Mouse (Mus musculus): ENCODE measurements at regions not wholly inside any gene's neighbourhood (a gene's known extent, or its start where the extent isn't known, plus 50 kb on each side); places are given as distances from the start of the nearest gene placed in this dataset.

DNA sequence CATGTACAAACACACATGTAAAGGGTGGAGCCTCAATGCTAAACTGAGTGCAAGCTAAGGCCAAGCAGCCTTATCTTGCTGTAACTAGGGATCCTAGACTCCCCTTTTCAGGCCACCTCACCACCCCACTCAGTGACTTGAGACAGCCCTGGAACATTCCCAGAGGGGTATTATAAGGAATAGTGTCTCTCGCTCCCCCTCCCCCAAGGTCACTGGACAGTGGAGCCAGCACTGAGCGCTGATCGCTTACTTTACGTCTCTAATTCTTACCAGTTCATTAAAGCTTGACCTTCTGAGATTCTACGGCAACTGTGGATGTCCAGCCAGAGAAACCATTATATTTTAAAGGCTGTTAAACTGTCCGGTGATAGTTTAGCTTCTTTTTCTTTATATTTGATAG lies 243.5 kb downstream of the Gm4791 start:
- Histone ChIP-seq H3K4me1 (peaks cover 6% of the 10 kb centered on the region; the same call in 1 of the 2 replicates), H3K27ac (no peak overlapping the region), H3K27me3 (ENCODE audit: low read depth, poor library complexity, severe bottlenecking) (no peaks in the 10 kb centered on the region), H3K9me3 (replicated peaks) (no peaks in the 10 kb centered on the region), H3K4me3 (no peak overlapping the region), H3K36me3 (no peaks in the 10 kb centered on the region)
- 74% methylated on average over 6 of the region's 6 CpGs for WGBS
- no peak for DNase-seq (ENCODE audit: low spot score)

DNA sequence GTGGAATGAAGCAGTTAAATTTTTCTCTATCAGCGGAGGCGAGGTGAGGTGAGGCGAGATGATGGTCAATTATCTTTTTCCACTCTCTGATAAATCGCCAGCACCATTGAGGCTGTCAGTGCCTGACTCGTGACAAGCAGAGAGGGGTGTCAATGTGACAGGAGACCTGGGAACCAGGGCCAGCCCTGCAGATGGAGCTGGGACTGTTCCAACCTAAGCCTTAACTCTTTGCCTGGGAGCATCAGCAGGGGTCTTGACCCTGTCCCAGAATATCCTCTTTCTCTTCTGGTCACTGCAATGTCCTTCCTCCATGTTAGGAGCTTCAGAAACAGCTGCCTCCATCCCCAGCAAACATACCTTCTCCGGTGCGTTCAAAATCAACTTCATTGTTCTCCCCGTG lies 244.0 kb downstream of the Gm4791 start:
- 83% methylated on average over 8 of the region's 8 CpGs for WGBS
- Histone ChIP-seq H3K9me3 (replicated peaks) (no peaks in the 10 kb centered on the region), H3K36me3 (no peaks in the 10 kb centered on the region), H3K27ac (no peak overlapping the region), H3K4me1 (peaks cover 6% of the 10 kb centered on the region; the same call in 1 of the 2 replicates), H3K27me3 (ENCODE audit: low read depth, poor library complexity, severe bottlenecking) (no peaks in the 10 kb centered on the region), H3K4me3 (no peak overlapping the region)
- no peak for DNase-seq (ENCODE audit: low spot score)

DNA sequence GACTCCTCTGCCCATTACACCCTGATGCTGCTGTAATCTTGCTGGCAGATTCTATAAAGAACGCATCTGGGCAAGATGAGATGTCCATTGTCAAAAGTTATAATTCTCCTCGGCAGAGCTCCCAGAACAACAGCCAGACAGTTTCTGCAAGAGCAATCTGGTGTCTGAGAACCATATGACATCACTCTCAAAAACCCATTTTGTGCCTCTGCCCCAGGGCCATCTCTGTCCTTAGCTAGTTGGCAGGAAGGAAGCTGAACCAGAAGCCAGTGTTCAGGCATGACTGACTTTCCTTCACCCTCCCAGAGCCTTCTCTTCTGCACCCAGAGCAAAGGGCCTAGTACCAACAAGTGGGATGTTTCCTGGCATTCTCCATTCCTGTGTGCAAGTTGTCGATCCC lies 250.5 kb downstream of the Gm4791 start:
- 82% methylated on average over 3 of the region's 3 CpGs for WGBS

DNA sequence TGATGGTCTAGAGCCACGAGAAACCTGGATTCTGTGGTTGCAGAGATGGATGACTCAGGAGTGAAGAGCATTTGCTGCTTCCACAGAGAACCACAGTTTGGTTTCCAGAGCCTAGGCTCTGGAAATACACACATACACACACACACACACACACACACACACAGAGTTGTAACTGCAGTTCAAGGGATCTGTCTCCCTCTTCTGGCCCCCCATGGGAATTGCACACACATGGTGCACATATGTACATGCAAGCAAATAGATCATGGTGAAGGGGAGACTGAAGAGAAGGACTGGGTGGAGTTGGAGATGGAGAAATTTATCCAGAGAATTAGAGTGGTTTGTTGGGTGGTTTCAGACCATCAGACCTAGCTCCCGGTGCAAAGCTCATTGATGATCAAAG lies 252.6 kb downstream of the Gm4791 start:
- H3K36me3 ChIP-seq: no peaks in the 10 kb centered on the region
- H3K9me3 ChIP-seq (replicated peaks): no peaks in the 10 kb centered on the region
- H3K4me1 ChIP-seq: peaks cover 31% of the 10 kb centered on the region
- WGBS: 98% methylated on average over 2 of the region's 2 CpGs
- no peaks in the 10 kb centered on the region for H3K27me3 ChIP-seq (ENCODE audit: low read depth, poor library complexity, severe bottlenecking)
- DNase-seq (ENCODE audit: low spot score): no peak
- no peak overlapping the region for H3K27ac ChIP-seq
- H3K4me3 ChIP-seq: no peak overlapping the region

More for the DNA sequence above, 250.5 kb downstream of the Gm4791 start:
- no peaks in the 10 kb centered on the region for H3K36me3 ChIP-seq
- no peaks in the 10 kb centered on the region for H3K9me3 ChIP-seq (replicated peaks)
- no peak overlapping the region for H3K4me3 ChIP-seq
- H3K27ac ChIP-seq: peak overlapping the region; percentile 39; the same call in 1 of the 2 replicates
- no peak for DNase-seq (ENCODE audit: low spot score)
- H3K4me1 ChIP-seq: peaks cover 25% of the 10 kb centered on the region
- no peaks in the 10 kb centered on the region for H3K27me3 ChIP-seq (ENCODE audit: low read depth, poor library complexity, severe bottlenecking)

DNA sequence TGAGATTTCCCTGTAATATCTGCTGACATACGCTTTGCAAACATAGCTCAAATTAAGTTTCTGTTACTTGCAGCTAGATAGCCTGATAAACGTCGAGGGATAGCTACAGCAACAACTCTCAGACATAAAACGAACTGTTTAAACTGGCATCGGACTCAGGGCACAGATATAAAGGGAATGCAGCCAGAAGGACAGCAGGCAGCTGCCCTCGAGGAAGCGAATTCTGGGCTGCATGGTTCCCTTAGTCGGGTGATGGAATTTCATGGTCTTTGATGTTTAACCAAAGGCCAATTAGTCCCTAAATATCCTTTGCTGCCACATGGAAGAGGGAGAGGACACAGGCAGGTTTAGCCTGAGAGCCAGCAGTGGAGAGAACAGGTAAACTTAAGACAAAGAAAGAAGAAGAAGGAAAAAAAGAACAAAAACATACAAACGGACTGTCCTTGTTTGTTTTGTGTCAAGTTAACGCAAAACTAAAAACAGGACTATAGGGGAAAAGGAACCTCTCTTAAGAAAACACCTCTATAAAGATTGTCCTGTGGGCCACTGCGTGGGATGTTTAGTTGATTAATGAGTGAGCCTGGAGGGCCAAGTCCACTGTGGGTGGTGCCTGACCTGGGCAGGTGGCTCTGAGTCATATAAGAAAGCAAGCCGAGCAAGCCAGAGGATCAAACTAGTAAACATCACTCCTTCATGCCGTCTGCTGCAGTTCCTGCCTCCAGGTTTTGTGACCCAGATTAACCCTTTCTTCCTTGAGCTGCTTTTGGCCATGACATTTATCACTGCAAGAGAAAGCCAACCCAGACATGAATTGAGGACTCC lies 255.5 kb downstream of the Gm4791 start:
- DNase-seq (ENCODE audit: low spot score): no peak
- no peaks in the 10 kb centered on the region for H3K36me3 ChIP-seq
- WGBS: 46% methylated on average over 13 of the region's 13 CpGs
- H3K27ac ChIP-seq: no peak overlapping the region
- peaks cover 33% of the 10 kb centered on the region for H3K4me1 ChIP-seq
- H3K27me3 ChIP-seq (ENCODE audit: low read depth, poor library complexity, severe bottlenecking): no peaks in the 10 kb centered on the region
- no peak overlapping the region for H3K4me3 ChIP-seq
- no peaks in the 10 kb centered on the region for H3K9me3 ChIP-seq (replicated peaks)

DNA sequence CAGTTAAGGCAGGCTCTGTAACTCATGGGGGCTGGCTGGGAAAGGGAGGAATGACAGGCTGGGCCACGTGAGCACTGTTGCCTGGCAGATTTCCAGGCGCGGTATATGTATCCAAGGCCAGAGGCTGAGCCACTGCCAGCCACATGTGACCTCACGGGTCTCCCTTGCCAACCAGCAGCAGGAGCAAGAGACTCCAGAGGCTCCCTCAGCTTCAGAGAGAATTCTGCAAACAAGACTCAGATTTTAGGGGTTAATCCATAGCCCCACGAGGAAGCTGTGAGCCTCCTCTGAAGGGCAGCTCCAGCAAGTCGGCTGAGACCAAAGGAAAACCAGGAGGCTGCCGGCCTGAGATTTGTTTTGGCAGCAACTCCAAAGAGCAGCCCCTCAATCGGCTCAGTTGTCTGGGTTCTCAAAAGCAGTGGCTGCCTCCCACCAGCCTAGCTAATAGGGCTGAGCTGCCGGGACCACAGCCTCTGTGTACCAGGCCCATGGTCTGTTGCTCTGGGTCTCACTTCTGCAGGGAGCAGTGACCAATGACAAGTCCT lies 264.0 kb upstream of the Cadm1 start:
- Histone ChIP-seq H3K27me3 (ENCODE audit: low read depth, poor library complexity, severe bottlenecking) (peaks cover 11% of the 10 kb centered on the region; the same call in 1 of the 2 replicates), H3K4me1 (peaks cover 20% of the 10 kb centered on the region), H3K36me3 (no peaks in the 10 kb centered on the region), H3K4me3 (no peak overlapping the region), H3K27ac (peak overlapping the region; percentile 46; the same call in 1 of the 2 replicates), H3K9me3 (replicated peaks) (no peaks in the 10 kb centered on the region)
- 76% methylated on average over 9 of the region's 9 CpGs for WGBS
- no peak for DNase-seq (ENCODE audit: low spot score)

DNA sequence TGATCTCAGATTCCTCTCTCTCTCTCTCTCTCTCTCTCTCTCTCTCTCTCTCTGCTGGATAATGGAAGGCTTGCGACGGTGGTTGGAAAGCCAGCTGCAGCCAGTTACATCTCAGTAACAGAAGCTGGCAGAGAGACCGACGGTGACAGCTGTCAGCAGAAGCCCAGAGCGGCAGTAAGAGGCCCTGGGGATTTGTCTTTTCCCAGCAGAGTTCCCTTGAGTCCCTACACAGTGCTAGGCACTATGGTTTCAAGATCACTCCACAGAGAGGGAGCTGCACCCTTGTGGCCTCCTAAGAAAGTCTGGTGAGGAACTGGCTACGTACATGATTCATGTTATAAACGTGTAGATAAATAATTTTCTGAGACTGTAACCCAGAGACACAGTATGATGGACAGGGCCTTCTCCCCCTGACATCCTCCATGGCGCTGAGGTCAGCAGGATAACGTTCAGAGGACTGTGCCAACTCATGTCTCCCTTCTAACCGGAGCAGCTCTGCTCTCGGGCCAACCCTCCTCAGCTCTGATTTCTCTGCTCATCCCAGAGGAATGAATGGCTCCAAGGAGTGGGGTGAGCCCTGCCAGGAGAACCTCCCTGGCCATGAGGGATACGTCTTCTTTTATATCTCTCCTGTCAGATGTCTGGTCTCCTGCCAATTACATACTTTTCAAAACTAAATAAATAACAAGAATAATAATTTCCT lies 253.5 kb upstream of the Cadm1 start:
- DNase-seq (ENCODE audit: low spot score): no peak
- H3K4me1 ChIP-seq: peaks cover 37% of the 10 kb centered on the region
- no peak overlapping the region for H3K4me3 ChIP-seq
- no peaks in the 10 kb centered on the region for H3K9me3 ChIP-seq (replicated peaks)
- H3K27me3 ChIP-seq (ENCODE audit: low read depth, poor library complexity, severe bottlenecking): peaks cover 38% of the 10 kb centered on the region
- no peaks in the 10 kb centered on the region for H3K36me3 ChIP-seq
- H3K27ac ChIP-seq: no peak overlapping the region
- WGBS: 56% methylated on average over 12 of the region's 12 CpGs

DNA sequence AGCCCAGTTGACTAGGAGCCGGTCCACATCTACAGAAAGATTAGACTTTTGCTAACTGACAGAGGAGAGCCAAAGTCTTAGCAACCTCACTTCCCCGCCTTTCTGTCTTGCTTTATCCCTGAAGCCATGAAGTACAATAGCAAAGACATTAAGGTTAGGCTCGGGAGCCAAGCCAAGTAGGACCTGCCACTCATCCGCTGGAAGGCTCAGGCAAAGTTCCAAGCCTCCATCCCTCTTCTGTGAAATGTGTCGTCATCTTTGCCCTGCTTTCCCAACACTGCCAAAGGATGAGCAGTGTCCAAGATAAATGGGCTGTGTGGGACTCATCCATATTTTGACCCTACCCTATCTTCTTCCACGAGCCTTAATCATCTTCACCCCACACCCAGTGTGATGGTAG lies 250.6 kb upstream of the Cadm1 start:
- Histone ChIP-seq H3K27ac (no peak overlapping the region), H3K4me3 (no peak overlapping the region), H3K9me3 (replicated peaks) (no peaks in the 10 kb centered on the region), H3K27me3 (ENCODE audit: low read depth, poor library complexity, severe bottlenecking) (peaks cover 51% of the 10 kb centered on the region), H3K36me3 (no peaks in the 10 kb centered on the region), H3K4me1 (peaks cover 36% of the 10 kb centered on the region)
- no peak for DNase-seq (ENCODE audit: low spot score)
- 94% methylated on average over 6 of the region's 6 CpGs for WGBS

DNA sequence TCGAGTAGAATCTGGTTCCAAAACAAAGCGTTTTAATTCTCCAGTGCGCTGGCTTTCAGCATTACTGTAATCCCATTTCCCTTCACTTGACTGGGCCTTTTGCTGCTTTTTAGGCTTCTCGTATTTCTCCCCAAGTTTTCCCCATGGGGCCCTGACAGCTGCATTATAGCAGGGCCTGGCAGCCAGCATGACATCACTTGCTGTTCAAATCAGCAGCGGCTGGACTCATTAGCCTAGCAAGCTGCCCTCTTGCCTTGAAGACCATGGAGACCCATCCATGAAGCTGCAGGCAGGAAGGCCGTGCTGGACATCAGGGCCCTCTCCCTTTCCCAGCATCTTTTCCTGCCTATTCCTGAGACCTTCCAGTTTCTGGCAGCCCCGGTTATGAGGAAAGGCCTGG lies 249.8 kb upstream of the Cadm1 start:
- DNase-seq (ENCODE audit: low spot score): peak; percentile 49
- WGBS: 56% methylated on average over 7 of the region's 7 CpGs
- H3K36me3 ChIP-seq: no peaks in the 10 kb centered on the region
- peaks cover 29% of the 10 kb centered on the region for H3K4me1 ChIP-seq
- peaks cover 47% of the 10 kb centered on the region for H3K27me3 ChIP-seq (ENCODE audit: low read depth, poor library complexity, severe bottlenecking)
- H3K4me3 ChIP-seq: no peak overlapping the region
- H3K27ac ChIP-seq: peak overlapping the region; percentile 56; the same call in 1 of the 2 replicates
- H3K9me3 ChIP-seq (replicated peaks): no peaks in the 10 kb centered on the region

DNA sequence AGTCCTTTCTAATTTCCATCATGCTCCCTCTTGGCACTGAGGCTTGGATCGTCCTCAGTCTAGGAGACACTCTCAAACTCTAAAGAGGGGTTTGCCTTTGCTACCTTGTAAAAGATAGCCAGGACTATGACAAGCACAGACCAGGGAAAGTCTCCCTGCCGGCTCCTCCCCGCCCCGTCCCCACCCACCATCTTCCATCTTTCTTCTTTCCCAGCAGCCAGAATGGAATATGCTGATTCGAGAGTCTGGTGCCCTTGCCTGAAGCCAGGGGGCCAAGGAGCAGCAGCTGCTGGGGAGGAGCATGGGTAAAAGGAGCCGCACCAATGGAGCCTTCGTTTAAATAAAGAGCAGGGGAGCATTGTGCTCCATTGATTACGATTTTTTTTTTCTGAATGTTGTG lies 249.4 kb upstream of the Cadm1 start:
- Histone ChIP-seq H3K36me3 (no peaks in the 10 kb centered on the region), H3K27me3 (ENCODE audit: low read depth, poor library complexity, severe bottlenecking) (peaks cover 51% of the 10 kb centered on the region), H3K4me3 (no peak overlapping the region), H3K27ac (no peak overlapping the region; the same call in 1 of the 2 replicates), H3K9me3 (replicated peaks) (no peaks in the 10 kb centered on the region), H3K4me1 (peaks cover 25% of the 10 kb centered on the region)
- no peak for DNase-seq (ENCODE audit: low spot score)
- 57% methylated on average over 8 of the region's 8 CpGs for WGBS

DNA sequence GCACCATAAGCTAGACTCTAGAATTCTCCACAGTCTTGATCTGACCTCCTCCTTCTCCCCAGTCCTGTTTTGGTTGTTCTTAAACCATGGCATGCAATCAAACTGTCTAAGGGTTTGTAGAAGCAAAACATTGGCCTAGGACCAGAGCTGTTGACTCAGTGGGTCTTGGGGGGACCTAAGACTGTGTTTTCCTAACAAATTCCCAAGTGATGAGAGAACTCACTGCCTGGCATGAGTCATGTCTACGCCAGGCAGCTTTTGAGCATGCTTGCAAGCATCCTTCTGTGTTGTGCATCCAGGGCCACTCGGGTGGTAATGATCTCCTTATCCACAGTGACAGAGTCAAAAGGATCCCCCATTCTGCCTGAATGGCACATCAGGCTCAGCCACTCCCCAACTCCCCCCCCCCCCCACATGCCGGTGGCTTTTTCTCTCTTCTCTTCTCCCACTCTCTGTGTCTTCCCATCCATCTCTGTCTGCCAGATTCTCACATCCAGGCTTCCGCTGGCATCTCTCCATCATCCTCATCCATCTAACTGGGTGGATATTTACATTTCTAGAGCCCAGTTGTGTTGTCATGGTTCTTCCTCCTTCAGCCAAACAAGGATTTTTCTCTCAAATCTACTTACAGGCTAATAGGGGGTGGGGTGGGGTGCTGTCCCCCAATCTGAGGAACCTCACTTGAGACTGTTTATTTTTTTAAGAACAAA lies 246.1 kb upstream of the Cadm1 start:
- Histone ChIP-seq H3K36me3 (no peaks in the 10 kb centered on the region), H3K4me3 (no peak overlapping the region), H3K4me1 (peaks cover 38% of the 10 kb centered on the region), H3K27me3 (ENCODE audit: low read depth, poor library complexity, severe bottlenecking) (peaks cover 33% of the 10 kb centered on the region; the same call in 1 of the 2 replicates), H3K27ac (no peak overlapping the region), H3K9me3 (replicated peaks) (no peaks in the 10 kb centered on the region)
- no peak for DNase-seq (ENCODE audit: low spot score)
- 81% methylated on average over 4 of the region's 4 CpGs for WGBS

DNA sequence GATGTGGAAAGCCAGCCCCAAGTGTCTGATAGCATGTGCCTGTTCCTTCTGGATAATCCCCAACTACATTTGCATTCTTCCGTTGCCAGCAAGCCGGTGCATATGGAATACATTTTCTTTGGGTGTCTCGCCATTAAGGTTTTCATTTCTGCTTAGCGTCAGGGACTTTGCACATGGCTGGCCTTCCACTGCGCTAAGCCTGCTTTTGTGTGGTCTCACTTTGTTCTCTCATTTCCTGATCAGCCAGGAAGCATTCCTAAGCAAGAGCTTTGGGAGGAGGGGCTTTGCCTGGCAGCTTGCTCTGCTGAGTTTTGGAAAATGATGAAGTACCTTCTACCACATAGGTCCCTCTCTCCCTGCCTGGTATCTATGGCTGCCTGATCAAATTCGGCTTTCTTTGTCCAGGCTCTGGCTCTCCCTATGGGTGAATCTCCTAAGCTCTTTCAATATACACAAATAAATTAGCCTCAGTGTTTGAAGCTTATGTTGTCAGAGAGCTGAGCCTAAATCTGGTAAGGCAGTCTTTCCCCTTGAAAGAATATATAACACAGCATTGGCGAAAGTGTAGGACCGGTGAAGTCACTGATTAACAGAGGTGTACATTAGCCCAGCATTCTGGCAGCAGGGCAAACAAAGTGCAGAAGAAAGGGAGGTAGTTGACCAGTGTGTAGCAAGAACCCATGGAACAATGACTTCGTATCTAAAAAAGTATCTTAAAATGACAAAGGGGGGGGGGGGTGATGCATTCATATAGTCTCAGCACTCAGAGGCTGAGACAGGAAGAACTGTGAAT lies 242.8 kb upstream of the Cadm1 start:
- 63% methylated on average over 9 of the region's 9 CpGs for WGBS

More for the DNA sequence above, 242.8 kb upstream of the Cadm1 start:
- Histone ChIP-seq H3K27me3 (ENCODE audit: low read depth, poor library complexity, severe bottlenecking) (peaks cover 31% of the 10 kb centered on the region; the same call in 1 of the 2 replicates), H3K4me1 (peaks cover 19% of the 10 kb centered on the region), H3K27ac (peak overlapping the region; percentile 71), H3K4me3 (no peak overlapping the region), H3K9me3 (replicated peaks) (no peaks in the 10 kb centered on the region), H3K36me3 (no peaks in the 10 kb centered on the region)
- peak; percentile 51 for DNase-seq (ENCODE audit: low spot score)
